Mouse (Mus musculus) bone marrow, adult 2 months (tissue): ENCODE data around the gene Supt20. TPM values are rescaled to one million over a fixed set of nuclear protein-coding genes. Genes with fewer than 3 reads are reported as not detected.
A peak's percentile ranks its signal among the peaks of the same experiment; 100 is the strongest.

ENCODE experiments used
- H3K27ac ChIP-seq: fragments of 200-500 bp; 2 replicates; pipeline ENCODE4 v1.5.1; 2012; ENCODE audit warnings: low read depth, mild to moderate bottlenecking, control low read depth, inconsistent platforms, low read length; ENCODE audit not compliant: control insufficient read depth, poor library complexity, insufficient read depth
- H3K4me1 ChIP-seq: fragments of 200-500 bp; 2 replicates; pipeline ENCODE4 v1.6.1; 2011; ENCODE audit warnings: low read length; ENCODE audit not compliant: control insufficient read depth, insufficient read depth
- H3K4me3 ChIP-seq: fragments of 200-500 bp; replicated peaks from 2 replicates; pipeline ENCODE3; 2011; ENCODE audit warnings: mild to moderate bottlenecking, low read depth, low read length, control low read depth; ENCODE audit not compliant: control insufficient read depth
- CTCF ChIP-seq: fragments of 200-500 bp; IDR thresholded peaks from 2 replicates; pipeline ENCODE4 v1.5.1; 2011; ENCODE audit warnings: low read length, control low read depth; ENCODE audit not compliant: control insufficient read depth, insufficient read depth
- POLR2A ChIP-seq: fragments of 200-500 bp; IDR thresholded peaks from 2 replicates; pipeline ENCODE4 v1.6.1; 2011; ENCODE audit warnings: low read depth, mild to moderate bottlenecking, control low read depth, low read length, borderline replicate concordance; ENCODE audit not compliant: control insufficient read depth
- WGBS: fragments of 180-500 bp; shearing (Covaris S2); methylation state at CpG from one replicate; pipeline ENCODE4 v1.1.7; 2018; 5-methylcytosine and 5-hydroxymethylcytosine counted together
- polyA plus RNA-seq: library from polyadenylated mRNA; stranded (reverse); fragments of >200 nt; gene quantifications from 2 replicates; pipeline ENCODE4 v1.2.4, GENCODE M21; 2011; ENCODE audit warnings: low replicate concordance; ENCODE audit not compliant: missing spikeins, insufficient read depth, insufficient read length

Gene Supt20
- polyA plus RNA-seq: 29.8 and 60.4 TPM in 2 replicates

- no peak for TF ChIP-seq CTCF
- peak; percentile 27; the same call in 1 of the 2 replicates for TF ChIP-seq POLR2A
- H3K4me3 ChIP-seq: peak within 1 kb of the TSS; percentile 98
- H3K27ac ChIP-seq: peak within 1 kb of the TSS; percentile 84
- H3K4me1 ChIP-seq: no peaks in the 10 kb centered on the region
- WGBS: under 1% methylated on average over 65 of the region's 65 CpGs
These were observed at the start of gene Supt20 for GRCm38 (mm10) chr3:54692202-54693055. Supt20 (plus strand) TSS chr3:54692807.

DNA sequence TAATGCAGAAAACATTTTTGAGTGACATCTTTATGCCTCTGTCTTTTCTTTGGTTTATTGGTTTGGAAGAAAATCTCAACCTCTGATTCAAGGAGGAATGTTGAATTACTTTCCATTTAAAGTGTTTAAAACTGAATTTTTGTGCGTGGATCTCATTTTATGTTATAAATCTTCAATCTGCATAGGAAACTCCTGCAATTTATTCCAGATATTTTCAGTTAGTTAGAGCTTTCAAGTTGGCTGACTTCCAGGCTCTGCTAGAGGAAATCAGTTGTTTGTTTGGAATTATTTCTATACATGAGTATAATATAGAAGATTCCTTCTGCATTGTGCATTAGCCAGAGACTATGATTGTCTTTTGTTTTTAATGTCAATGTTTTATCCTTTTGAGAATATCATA lies 49.8 kb upstream of the Supt20 start:
- no peak for TF ChIP-seq POLR2A
- no peak for TF ChIP-seq CTCF
- WGBS: 83% methylated on average over 1 of the region's 1 CpGs
- Histone ChIP-seq H3K4me3 (no peak overlapping the region), H3K4me1 (no peaks in the 10 kb centered on the region), H3K27ac (no peak overlapping the region)

- no peak overlapping the region for H3K4me3 ChIP-seq
- no peak for TF ChIP-seq POLR2A
- TF ChIP-seq CTCF: no peak
- H3K4me1 ChIP-seq: no peaks in the 10 kb centered on the region
- H3K27ac ChIP-seq: no peak overlapping the region
- 71% methylated on average over 2 of the region's 2 CpGs for WGBS
These were observed 45.0 kb upstream of the Supt20 start for GRCm38 (mm10) chr3:54647583-54647982.

DNA sequence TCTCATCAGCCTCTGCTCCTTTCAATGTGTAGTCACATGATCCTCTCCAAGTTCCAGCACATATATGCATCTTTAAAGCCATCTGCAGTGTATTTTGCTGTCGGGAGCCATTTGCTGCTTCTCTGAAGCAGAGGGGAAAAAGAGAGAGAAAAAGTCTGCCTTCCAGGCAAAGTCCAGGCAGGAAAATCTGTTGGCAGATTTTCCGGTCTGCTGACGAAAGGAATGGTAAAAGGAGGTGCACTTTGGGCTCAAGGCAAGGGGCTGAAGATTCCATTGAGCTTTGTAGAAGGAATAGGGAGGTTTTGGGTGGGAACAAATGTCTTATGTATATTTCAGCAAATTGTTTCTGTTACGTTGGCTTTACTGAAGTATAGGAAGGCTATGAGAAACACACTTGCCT lies 41.0 kb upstream of the Supt20 start:
- Histone ChIP-seq H3K27ac (no peak overlapping the region), H3K4me1 (no peaks in the 10 kb centered on the region), H3K4me3 (no peak overlapping the region)
- WGBS: 80% methylated on average over 4 of the region's 4 CpGs
- TF ChIP-seq CTCF (no peak), POLR2A (no peak)

GRCm38 (mm10) chr3:54654169-54654568 lies 38.4 kb upstream of the Supt20 start:
- H3K27ac ChIP-seq: no peak overlapping the region
- no peak overlapping the region for H3K4me3 ChIP-seq
- TF ChIP-seq POLR2A (no peak), CTCF (no peak)
- WGBS: 31% methylated on average over 1 of the region's 1 CpGs
- no peaks in the 10 kb centered on the region for H3K4me1 ChIP-seq

DNA sequence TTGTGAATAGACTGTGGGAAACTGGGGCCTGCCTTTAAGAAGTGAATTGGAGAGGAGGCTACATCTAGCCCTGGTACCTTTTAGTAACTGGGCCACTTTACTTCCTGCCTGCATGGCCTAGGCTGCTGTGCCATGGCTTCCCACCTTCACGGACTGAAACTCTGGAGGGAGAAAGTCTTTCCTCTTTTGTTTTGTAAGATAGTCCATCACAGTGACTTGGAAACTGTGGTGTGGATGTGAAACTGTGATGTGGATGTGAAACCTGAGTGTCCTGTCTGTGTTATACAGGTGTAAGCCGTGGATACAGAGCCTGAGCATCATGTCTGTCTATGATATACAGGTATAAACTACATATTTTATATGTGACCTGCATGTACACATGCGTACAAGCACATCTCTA lies 35.5 kb upstream of the Supt20 start:
- Histone ChIP-seq H3K4me3 (no peak overlapping the region), H3K4me1 (no peaks in the 10 kb centered on the region), H3K27ac (no peak overlapping the region)
- TF ChIP-seq CTCF (no peak), POLR2A (no peak)
- 64% methylated on average over 3 of the region's 3 CpGs for WGBS

- Histone ChIP-seq H3K4me1 (no peaks in the 10 kb centered on the region), H3K4me3 (no peak overlapping the region), H3K27ac (no peak overlapping the region)
- WGBS: 79% methylated on average over 6 of the region's 6 CpGs
- TF ChIP-seq POLR2A (no peak), CTCF (no peak)
These were observed 34.5 kb upstream of the Supt20 start for GRCm38 (mm10) chr3:54657888-54658626.

DNA sequence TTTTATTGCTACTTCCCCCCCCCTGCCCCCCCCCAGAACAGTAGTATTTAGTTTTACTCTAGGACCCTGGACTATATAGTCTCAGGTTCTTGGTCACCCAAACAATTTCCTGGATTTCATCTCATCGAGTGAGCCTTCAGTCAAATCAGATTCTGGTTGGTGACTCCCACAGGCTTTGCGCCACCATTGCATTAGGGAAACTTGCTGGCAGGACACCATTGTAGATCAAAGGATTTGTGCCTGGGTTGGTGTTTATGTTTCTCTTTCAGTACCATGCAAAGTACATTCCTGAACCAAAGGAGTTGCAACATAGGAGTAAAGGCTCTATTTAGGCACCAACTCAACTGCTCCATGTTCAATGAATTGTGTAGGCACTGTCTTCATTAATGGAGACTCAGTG lies 32.9 kb upstream of the Supt20 start:
- H3K27ac ChIP-seq: no peak overlapping the region
- H3K4me1 ChIP-seq: no peaks in the 10 kb centered on the region
- H3K4me3 ChIP-seq: no peak overlapping the region
- WGBS: 84% methylated on average over 2 of the region's 2 CpGs
- no peak for TF ChIP-seq CTCF
- TF ChIP-seq POLR2A: no peak

DNA sequence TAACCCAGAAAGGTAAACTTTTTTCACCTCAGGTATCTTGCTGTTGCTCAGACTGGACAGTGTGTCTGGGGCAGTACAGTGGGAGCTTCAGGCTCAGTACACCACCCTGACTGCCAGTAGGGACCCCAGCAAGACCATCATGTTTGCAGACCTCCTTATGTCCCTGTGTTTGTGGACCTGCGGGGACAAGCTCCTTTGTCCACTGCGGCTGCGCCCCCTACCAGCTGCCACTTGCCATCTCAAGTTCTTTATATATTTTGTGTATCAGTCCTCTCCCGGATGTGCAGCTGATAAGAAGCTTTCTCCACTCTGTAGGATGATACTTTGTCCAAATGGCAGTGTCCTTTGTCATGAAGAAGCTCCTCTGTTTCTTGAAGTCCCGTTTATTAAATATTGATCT lies 30.2 kb upstream of the Supt20 start:
- H3K4me1 ChIP-seq: no peaks in the 10 kb centered on the region
- H3K4me3 ChIP-seq: no peak overlapping the region
- TF ChIP-seq POLR2A (no peak), CTCF (peak; percentile 47; the same call in 1 of the 2 replicates)
- H3K27ac ChIP-seq: no peak overlapping the region
- 49% methylated on average over 5 of the region's 5 CpGs for WGBS
